Mouse (Mus musculus): ENCODE results near the gene Spef1. TPM values are rescaled to one million over a fixed set of nuclear protein-coding genes. Genes with fewer than 3 reads are reported as not detected.

Spef1 gene
- polyA plus RNA-seq, 1 experiment from 2014 or later = 1.9 TPM

DNA sequence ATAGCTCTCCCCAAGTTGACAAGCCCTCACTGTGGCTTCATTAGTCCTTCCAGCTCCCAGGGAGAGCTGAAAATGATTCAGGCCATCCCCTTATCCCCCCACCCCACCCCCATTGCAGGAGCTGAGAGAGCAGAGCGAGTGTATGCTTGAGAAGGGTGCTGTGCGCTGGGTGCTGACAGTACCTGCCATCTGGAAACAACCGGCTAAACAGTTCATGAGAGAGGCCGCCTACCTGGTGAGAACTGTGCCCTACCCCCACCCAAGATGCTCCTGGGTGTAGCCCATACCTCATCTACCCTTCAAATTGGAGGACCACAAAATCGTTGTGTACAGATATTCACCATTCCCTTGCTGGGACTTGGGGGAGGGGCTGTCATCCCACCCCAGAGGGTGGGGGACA lies 47.8 kb downstream of the Spef1 start:
- Histone ChIP-seq H3K9ac (no peak overlapping the region), H3K27ac (peak overlapping the region; percentile 80), H3K4me2 (no peak overlapping the region), H3K36me3 (peaks cover 9% of the 10 kb centered on the region), H3K4me3 (no peak overlapping the region), H3K27me3 (no peaks in the 10 kb centered on the region), H3K4me1 (replicated peaks) (peaks cover 53% of the 10 kb centered on the region), H3K9me3 (replicated peaks) (no peaks in the 10 kb centered on the region)
- ATAC-seq (replicated peaks; ENCODE audit: insufficient number of reproducible peaks, insufficient read depth, low FRiP score, low read depth) = no peak
- WGBS = 83% methylated on average over 5 of the region's 5 CpGs

DNA sequence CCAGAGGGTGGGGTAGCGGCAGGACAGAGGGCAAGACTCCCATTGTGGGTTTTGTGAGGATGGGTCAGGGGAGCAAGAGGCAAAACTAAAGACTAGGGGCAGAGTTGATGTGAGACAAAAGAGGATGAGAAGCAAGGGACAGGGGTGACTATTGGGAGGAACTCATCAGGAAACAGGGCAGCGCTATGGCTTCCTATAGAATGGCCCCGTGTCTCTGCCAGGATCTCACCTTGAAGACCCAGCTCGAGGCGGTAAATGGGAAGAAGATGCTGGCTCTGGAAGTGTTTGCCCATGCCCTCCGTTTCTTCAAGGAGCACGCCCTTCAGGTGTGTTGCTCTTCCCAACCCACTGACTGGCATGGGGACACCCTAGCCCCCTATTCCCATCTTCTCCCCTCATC lies 48.3 kb downstream of the Spef1 start:
- no peak for ATAC-seq (replicated peaks; ENCODE audit: insufficient number of reproducible peaks, insufficient read depth, low FRiP score, low read depth)
- Histone ChIP-seq H3K9ac (no peak overlapping the region), H3K36me3 (peaks cover 7% of the 10 kb centered on the region), H3K4me3 (no peak overlapping the region), H3K27ac (no peak overlapping the region; the same call in 1 of the 2 replicates), H3K9me3 (replicated peaks) (no peaks in the 10 kb centered on the region), H3K4me2 (no peak overlapping the region), H3K4me1 (replicated peaks) (peaks cover 59% of the 10 kb centered on the region), H3K27me3 (no peaks in the 10 kb centered on the region)
- WGBS = 95% methylated on average over 7 of the region's 7 CpGs

DNA sequence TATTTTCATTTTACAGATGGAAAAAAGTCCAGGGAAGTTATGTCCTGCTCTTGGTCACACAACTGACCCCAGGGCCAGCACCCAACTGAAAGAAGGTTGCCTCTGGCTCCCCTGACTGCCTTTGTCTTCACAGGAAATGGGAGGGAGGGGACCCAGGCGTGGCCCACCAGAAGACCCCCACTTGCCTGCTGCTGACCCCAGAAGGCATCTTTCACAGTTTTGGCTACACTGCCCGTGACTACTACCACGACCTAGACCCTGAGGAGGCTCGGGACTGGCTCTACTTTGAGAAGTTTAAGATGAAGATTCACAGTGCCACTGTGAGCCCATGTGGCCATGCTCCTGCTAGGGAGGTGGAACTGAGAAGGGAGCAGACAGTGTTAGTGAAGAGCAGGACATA lies 48.8 kb downstream of the Spef1 start:
- H3K27me3 ChIP-seq = no peaks in the 10 kb centered on the region
- no peak overlapping the region for H3K4me2 ChIP-seq
- no peaks in the 10 kb centered on the region for H3K9me3 ChIP-seq (replicated peaks)
- H3K9ac ChIP-seq = no peak overlapping the region
- peaks cover 2% of the 10 kb centered on the region for H3K36me3 ChIP-seq
- WGBS = 84% methylated on average over 4 of the region's 4 CpGs
- no peak overlapping the region for H3K27ac ChIP-seq
- H3K4me3 ChIP-seq = no peak overlapping the region
- peaks cover 62% of the 10 kb centered on the region for H3K4me1 ChIP-seq (replicated peaks)
- no peak for ATAC-seq (replicated peaks; ENCODE audit: insufficient number of reproducible peaks, insufficient read depth, low FRiP score, low read depth)

DNA sequence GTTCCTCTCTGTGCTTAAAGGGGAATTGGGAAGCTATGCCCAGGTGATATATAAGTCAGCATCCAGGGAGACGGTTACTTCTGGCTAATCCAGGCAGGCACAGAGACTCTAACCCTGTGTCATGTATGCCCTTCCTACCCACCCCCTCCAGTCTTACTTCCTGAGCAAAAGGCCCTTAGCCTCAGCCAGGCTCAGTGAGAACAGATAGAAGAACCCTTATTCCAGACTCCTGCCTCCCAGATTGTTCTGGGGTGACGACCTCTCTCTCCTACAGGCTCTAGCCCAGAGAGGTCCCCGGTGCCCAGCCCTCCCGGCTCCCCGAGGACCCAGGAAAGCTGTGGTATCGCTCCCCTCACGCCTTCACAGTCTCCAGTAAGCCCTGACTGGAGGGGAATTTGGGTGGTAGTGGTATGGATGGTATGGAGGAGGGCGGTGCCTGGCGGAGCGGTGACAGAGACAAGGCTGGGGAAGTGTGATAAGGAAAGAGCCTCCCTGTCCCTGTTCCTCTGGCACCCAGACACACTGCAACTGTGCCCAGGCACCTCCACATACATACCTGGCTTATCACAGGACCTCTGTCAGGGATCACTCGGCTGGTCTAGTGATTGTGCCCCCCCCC lies 51.5 kb downstream of the Spef1 start:
- Histone ChIP-seq H3K4me1 (replicated peaks) (peaks cover 54% of the 10 kb centered on the region), H3K27ac (peak overlapping the region; percentile 73)
- ATAC-seq (replicated peaks; ENCODE audit: insufficient number of reproducible peaks, insufficient read depth, low FRiP score, low read depth) = peak; percentile 63

DNA sequence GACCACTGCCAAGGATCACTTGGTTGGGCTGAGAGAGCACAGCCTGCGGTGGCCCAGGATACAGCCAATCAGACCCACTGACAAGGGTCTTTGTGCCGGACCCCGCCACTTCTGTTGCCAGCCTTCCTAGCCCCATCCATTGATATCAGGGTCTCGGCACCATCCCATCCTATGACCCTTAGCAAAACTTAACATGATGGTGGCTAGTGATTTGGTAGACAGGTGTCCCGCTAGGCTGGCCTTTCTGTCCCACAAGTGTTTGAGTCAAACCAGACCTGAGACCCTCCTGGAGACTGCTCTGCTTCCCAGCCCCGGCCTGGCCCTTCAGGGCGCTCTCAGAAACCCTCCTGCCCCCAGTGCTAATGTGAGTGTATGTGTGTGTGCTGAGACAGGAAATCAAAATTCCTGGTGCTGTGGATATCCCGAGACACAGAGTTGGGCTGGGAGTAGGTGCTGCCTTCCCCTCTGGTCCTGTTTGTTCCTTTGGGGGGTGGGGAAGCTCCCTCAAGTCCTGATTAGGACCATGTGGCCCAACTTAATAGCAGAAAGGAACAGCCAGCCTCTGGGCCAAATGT lies 52.2 kb downstream of the Spef1 start:
- no peak overlapping the region for H3K4me3 ChIP-seq

More for the DNA sequence above, 51.5 kb downstream of the Spef1 start:
- 24% methylated on average over 11 of the region's 11 CpGs for WGBS
- H3K9ac ChIP-seq = no peak overlapping the region
- H3K27me3 ChIP-seq = no peaks in the 10 kb centered on the region
- H3K4me2 ChIP-seq = peak overlapping the region; percentile 14; the same call in 1 of the 2 replicates
- no peak overlapping the region for H3K4me3 ChIP-seq
- no peaks in the 10 kb centered on the region for H3K36me3 ChIP-seq
- no peaks in the 10 kb centered on the region for H3K9me3 ChIP-seq (replicated peaks)

DNA sequence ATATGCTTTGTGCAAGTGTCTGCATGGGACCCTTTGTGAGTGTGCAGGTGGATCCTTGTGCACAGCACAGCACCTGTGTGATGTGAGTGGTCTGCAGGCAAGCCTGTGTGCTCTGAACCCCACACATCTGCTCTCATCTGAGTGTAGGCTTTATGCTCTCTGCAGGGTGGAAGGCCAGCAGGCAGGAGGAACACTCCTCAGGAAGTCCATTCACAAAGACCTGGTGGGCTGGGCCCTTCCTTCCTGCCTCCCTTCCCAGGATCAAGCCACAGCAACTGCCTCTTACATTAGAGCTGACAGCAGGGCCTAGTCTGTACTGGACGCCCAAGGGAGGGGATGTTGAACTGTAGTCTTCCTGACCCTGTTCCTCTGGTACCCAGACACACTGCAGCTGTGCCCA lies 52.7 kb downstream of the Spef1 start:
- Histone ChIP-seq H3K4me3 (no peak overlapping the region), H3K36me3 (no peaks in the 10 kb centered on the region), H3K9ac (no peak overlapping the region), H3K9me3 (replicated peaks) (no peaks in the 10 kb centered on the region), H3K27ac (peak overlapping the region; percentile 73), H3K4me1 (replicated peaks) (peaks cover 44% of the 10 kb centered on the region), H3K4me2 (no peak overlapping the region), H3K27me3 (no peaks in the 10 kb centered on the region)
- ATAC-seq (replicated peaks; ENCODE audit: insufficient number of reproducible peaks, insufficient read depth, low FRiP score, low read depth) = peak; percentile 54
- 53% methylated on average over 1 of the region's 1 CpGs for WGBS

More for the DNA sequence above, 52.2 kb downstream of the Spef1 start:
- no peaks in the 10 kb centered on the region for H3K9me3 ChIP-seq (replicated peaks)
- no peaks in the 10 kb centered on the region for H3K27me3 ChIP-seq
- H3K4me1 ChIP-seq (replicated peaks) = peaks cover 46% of the 10 kb centered on the region
- ATAC-seq (replicated peaks; ENCODE audit: insufficient number of reproducible peaks, insufficient read depth, low FRiP score, low read depth) = no peak
- H3K36me3 ChIP-seq = no peaks in the 10 kb centered on the region
- peak overlapping the region; percentile 73 for H3K27ac ChIP-seq
- no peak overlapping the region for H3K4me2 ChIP-seq
- no peak overlapping the region for H3K9ac ChIP-seq
- WGBS = 62% methylated on average over 8 of the region's 8 CpGs

DNA sequence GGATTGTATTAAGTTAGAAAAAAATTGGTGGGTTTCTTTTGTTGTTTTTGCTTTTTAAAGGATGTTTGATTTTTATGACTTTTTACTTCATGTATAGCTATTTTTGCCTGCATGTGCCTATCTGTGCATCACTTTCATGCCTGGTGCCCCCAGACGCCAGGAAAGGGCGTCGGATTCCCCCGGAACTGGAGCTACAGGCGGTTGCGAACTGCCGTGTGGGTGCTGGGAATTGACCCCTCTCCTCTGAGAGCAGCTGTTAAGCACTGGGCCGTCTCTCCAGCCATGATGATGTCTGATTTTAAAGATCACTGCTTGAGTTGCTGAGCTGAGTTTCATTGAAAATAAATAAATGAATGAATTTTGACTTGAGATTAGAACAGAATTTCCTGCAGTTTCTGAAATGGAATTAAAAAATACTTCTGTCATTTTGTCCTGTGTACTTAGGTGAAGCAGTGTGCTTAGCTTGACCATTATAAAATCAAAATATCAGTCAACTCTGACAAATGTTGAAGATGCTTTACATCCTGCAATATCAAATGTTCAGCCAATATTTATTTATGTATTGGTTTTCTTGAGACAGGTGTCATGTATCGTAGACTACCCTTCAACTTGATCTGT lies 54.0 kb downstream of the Spef1 start, which contains the start of gene Gm11037:
TSS of gene Gm11037 (plus strand) at position 568 of the 618 bp plus-strand sequence.
- Histone ChIP-seq H3K4me2 (no peak within 1 kb of the TSS), H3K9me3 (replicated peaks) (no peaks in the 10 kb centered on the region), H3K27ac (peak within 1 kb of the TSS; percentile 73), H3K36me3 (no peaks in the 10 kb centered on the region), H3K9ac (no peak within 1 kb of the TSS), H3K27me3 (no peaks in the 10 kb centered on the region), H3K4me1 (replicated peaks) (peaks cover 44% of the 10 kb centered on the region), H3K4me3 (no peak within 1 kb of the TSS)
- no peak for ATAC-seq (replicated peaks; ENCODE audit: insufficient number of reproducible peaks, insufficient read depth, low FRiP score, low read depth)
- WGBS = 85% methylated on average over 9 of the region's 9 CpGs

DNA sequence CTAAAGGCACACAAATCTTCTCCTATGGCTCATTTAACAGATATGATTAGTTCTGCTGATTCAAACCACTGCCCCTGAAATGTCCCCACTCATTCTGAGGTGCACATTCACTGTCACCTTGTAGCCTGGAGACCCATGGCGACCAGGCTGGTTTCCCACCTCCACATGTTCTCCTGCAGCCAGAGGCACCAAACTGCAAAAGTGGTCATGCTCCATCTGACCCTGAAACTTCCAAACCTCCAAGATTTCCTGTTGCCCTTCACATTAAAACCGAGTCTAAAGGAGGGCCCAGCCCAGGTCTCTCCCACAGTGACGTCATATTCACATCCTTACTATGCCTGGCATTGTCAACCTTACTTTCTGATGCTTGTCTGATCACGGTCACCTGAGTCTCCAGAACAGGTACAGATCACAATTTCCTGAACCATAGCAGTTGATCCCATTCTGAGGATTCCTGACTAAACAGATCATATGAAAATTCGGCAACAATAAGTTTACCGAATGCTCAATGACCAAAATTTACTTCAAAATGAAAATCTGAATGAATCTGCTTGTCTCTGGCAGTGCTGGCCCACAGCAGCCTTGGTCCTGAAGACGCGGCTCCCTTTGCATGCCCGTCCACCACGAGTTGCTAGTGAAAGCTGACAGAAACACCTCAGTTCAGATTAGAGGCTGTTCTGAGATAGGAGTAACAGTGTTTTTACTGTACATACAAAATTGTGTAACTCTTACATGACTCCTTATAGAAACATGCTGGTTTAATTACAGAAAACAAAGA lies 54.8 kb downstream of the Spef1 start:
- no peaks in the 10 kb centered on the region for H3K36me3 ChIP-seq
- no peaks in the 10 kb centered on the region for H3K9me3 ChIP-seq (replicated peaks)
- ATAC-seq (replicated peaks; ENCODE audit: insufficient number of reproducible peaks, insufficient read depth, low FRiP score, low read depth) = no peak
- WGBS = 66% methylated on average over 10 of the region's 10 CpGs
- no peak overlapping the region for H3K9ac ChIP-seq
- peaks cover 47% of the 10 kb centered on the region for H3K4me1 ChIP-seq (replicated peaks)
- no peaks in the 10 kb centered on the region for H3K27me3 ChIP-seq
- no peak overlapping the region for H3K4me2 ChIP-seq
- peak overlapping the region; percentile 44 for H3K27ac ChIP-seq
- H3K4me3 ChIP-seq = no peak overlapping the region

DNA sequence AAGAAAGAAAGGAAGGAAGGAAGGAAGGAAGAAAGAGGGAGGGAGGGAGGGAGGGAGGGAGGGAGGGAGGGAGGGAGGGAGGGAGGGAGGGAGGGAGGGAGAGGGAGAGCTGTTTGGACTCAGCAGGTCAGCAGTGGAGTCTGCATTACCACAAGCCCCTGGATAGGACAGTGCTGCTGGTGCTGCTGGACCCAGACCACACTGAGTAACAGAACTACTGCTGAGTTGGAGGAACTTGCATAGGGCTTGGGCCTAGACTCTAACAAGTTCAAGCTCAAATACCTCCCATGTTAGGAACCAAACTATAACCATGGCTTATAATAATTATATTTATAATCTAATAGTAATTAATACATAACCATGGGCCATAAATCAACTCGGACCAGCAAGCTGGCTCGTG lies 56.2 kb downstream of the Spef1 start:
- Histone ChIP-seq H3K9me3 (replicated peaks) (no peaks in the 10 kb centered on the region), H3K4me2 (no peak overlapping the region), H3K27me3 (no peaks in the 10 kb centered on the region), H3K4me3 (no peak overlapping the region), H3K4me1 (replicated peaks) (peaks cover 44% of the 10 kb centered on the region), H3K27ac (no peak overlapping the region), H3K36me3 (no peaks in the 10 kb centered on the region), H3K9ac (no peak overlapping the region)
- ATAC-seq (replicated peaks; ENCODE audit: insufficient number of reproducible peaks, insufficient read depth, low FRiP score, low read depth) = no peak
- WGBS = 93% methylated on average over 2 of the region's 2 CpGs

DNA sequence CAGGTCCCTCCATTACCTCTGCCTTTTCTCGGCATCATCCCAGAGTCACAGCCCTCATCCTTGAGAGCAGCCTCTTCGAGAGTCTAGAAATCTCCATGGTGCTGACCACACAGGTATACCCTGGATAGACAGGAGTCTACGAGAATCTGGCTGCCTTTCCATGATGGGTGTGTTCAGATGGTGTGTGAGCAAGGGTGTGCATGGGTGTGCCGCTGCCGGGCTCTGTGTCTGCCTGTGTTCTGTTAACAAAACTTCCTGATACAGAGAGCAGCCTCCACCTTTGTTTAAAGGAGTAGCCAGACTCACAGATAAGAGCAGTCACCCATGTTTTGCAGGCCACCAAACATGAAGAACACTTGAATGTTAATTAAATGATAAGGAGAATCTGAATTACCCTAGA lies 57.2 kb downstream of the Spef1 start:
- no peaks in the 10 kb centered on the region for H3K27me3 ChIP-seq
- no peak overlapping the region for H3K9ac ChIP-seq
- no peak overlapping the region for H3K27ac ChIP-seq
- 59% methylated on average over 5 of the region's 5 CpGs for WGBS
- no peak for ATAC-seq (replicated peaks; ENCODE audit: insufficient number of reproducible peaks, insufficient read depth, low FRiP score, low read depth)
- H3K4me3 ChIP-seq = no peak overlapping the region
- peaks cover 34% of the 10 kb centered on the region for H3K4me1 ChIP-seq (replicated peaks)
- H3K36me3 ChIP-seq = no peaks in the 10 kb centered on the region
- peak overlapping the region; percentile 86; the same call in 1 of the 2 replicates for H3K4me2 ChIP-seq
- H3K9me3 ChIP-seq (replicated peaks) = no peaks in the 10 kb centered on the region

DNA sequence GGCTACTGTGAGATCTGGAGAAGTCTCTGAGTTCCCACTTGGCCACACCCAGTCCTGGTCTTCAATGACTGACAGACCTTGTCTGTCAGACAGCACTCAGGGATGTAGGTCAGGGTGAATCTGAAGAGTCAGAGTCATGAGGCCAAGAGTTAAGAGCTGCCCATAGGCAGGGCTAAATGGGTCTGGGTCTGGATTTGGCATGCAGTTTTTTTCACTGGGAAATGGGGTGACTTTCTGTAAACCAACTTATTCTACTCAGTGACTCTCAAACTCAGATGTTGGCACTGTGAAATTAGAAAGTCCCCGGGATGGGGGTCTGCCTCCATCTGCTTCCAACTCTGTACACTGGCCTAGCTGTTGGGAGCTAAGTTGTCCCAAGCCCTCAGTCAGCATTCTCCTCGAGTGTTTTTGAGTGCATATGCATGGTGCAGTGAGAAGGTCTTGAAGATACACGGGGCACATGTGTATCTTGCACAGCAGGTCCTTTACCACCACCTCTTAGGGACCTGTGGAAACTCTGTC lies 58.4 kb downstream of the Spef1 start:
- ATAC-seq (replicated peaks; ENCODE audit: insufficient number of reproducible peaks, insufficient read depth, low FRiP score, low read depth) = no peak
- no peak overlapping the region for H3K9ac ChIP-seq
- no peaks in the 10 kb centered on the region for H3K9me3 ChIP-seq (replicated peaks)
- peak overlapping the region; percentile 86 for H3K4me2 ChIP-seq
- H3K36me3 ChIP-seq = no peaks in the 10 kb centered on the region
- H3K4me3 ChIP-seq = peak overlapping the region; percentile 63
- 75% methylated on average over 3 of the region's 3 CpGs for WGBS
- H3K27me3 ChIP-seq = no peaks in the 10 kb centered on the region
- H3K27ac ChIP-seq = no peak overlapping the region
- H3K4me1 ChIP-seq (replicated peaks) = peaks cover 22% of the 10 kb centered on the region
